Mouse (Mus musculus) lung, embryonic 16.5 days (tissue): Measurements from ENCODE around the gene Slc25a45. TPM values are rescaled to one million over a fixed set of nuclear protein-coding genes. Genes with fewer than 3 reads are reported as not detected.
A peak's percentile ranks its signal among the peaks of the same experiment; 100 is the strongest.

Experiments used
- ATAC-seq: fragments of 200-750 bp; cut with Nextera tagmentation; 2 replicates; pipeline ENCODE4 v1.8.0; 2017; ENCODE audit warnings: low read depth, mild to moderate bottlenecking, moderate library complexity
- H3K27ac ChIP-seq: fragments of 300-500 bp; sonication (generic); 2 replicates; pipeline ENCODE4 v1.5.1; 2014; ENCODE audit warnings: mild to moderate bottlenecking, control low read depth, low read length
- H3K27me3 ChIP-seq: fragments of 300-500 bp; sonication (generic); 2 replicates; pipeline ENCODE4 v1.6.1; 2014; ENCODE audit warnings: low read depth, low read length, mixed read lengths; ENCODE audit not compliant: control insufficient read depth, insufficient read depth
- H3K36me3 ChIP-seq: fragments of 300-500 bp; sonication (generic); 2 replicates; pipeline ENCODE4 v1.6.1; 2014; ENCODE audit warnings: low read length; ENCODE audit not compliant: control insufficient read depth, insufficient read depth
- H3K4me1 ChIP-seq: fragments of 300-500 bp; sonication (generic); replicated peaks from 2 replicates; pipeline ENCODE4 v1.6.1; 2014; ENCODE audit warnings: low read length, mixed read lengths; ENCODE audit not compliant: control insufficient read depth, insufficient read depth
- H3K4me2 ChIP-seq: fragments of 300-500 bp; sonication (generic); 2 replicates; pipeline ENCODE4 v1.6.1; 2014; ENCODE audit warnings: low read depth, low read length, control low read depth
- H3K4me3 ChIP-seq: fragments of 300-500 bp; sonication (generic); 2 replicates; pipeline ENCODE4 v1.5.1; 2014; ENCODE audit warnings: mild to moderate bottlenecking, low read length, control low read depth
- H3K9ac ChIP-seq: fragments of 300-500 bp; sonication (generic); 2 replicates; pipeline ENCODE4 v1.6.1; 2014; ENCODE audit warnings: low read length, control low read depth
- H3K9me3 ChIP-seq: fragments of 300-500 bp; sonication (generic); 2 replicates; pipeline ENCODE4 v1.6.1; 2016; ENCODE audit warnings: low read length; ENCODE audit not compliant: control insufficient read depth
- WGBS: fragments of 180-500 bp; shearing (Covaris S2); extraction: QIAGEN DNeasy Blood & Tissue Kit; methylation state at CpG from one replicate; pipeline ENCODE4 v1.1.7; 2014; 5-methylcytosine and 5-hydroxymethylcytosine counted together
- polyA plus RNA-seq: library from polyadenylated mRNA; unstranded; fragments of >200 nt; fragmentation: Nextera tagmentation; extraction: Ambion mirVana; gene quantifications from 2 replicates; pipeline ENCODE4 v1.2.1, GENCODE M21; 2015

Gene Slc25a45
- polyA plus RNA-seq, 1 experiment from 2014 or later = 5.7 TPM

- Histone ChIP-seq H3K36me3 (peaks cover 11% of the 10 kb centered on the region), H3K4me2 (no peak overlapping the region), H3K4me3 (no peak overlapping the region), H3K9ac (peak overlapping the region; percentile 87; the same call in 1 of the 2 replicates), H3K27ac (no peak overlapping the region), H3K27me3 (no peaks in the 10 kb centered on the region), H3K9me3 (no peaks in the 10 kb centered on the region), H3K4me1 (peaks cover 4% of the 10 kb centered on the region; the same call in 1 of the 2 replicates)
- WGBS = 91% methylated on average over 13 of the region's 13 CpGs
- ATAC-seq = no peak
Measured at GRCm38 (mm10) chr19:5892735-5893134, 15.1 kb downstream of the Slc25a45 start.

GRCm38 (mm10) chr19:5893282-5894001 lies 15.8 kb downstream of the Slc25a45 start:
- Histone ChIP-seq H3K4me2 (peak overlapping the region; percentile 99), H3K36me3 (peaks cover 15% of the 10 kb centered on the region), H3K27me3 (no peaks in the 10 kb centered on the region), H3K4me3 (peak overlapping the region; percentile 71), H3K9ac (peak overlapping the region; percentile 87), H3K27ac (no peak overlapping the region), H3K9me3 (no peaks in the 10 kb centered on the region), H3K4me1 (peaks cover 4% of the 10 kb centered on the region; the same call in 1 of the 2 replicates)
- WGBS = 4% methylated on average over 30 of the region's 31 CpGs
- peak; percentile 46 for ATAC-seq

DNA sequence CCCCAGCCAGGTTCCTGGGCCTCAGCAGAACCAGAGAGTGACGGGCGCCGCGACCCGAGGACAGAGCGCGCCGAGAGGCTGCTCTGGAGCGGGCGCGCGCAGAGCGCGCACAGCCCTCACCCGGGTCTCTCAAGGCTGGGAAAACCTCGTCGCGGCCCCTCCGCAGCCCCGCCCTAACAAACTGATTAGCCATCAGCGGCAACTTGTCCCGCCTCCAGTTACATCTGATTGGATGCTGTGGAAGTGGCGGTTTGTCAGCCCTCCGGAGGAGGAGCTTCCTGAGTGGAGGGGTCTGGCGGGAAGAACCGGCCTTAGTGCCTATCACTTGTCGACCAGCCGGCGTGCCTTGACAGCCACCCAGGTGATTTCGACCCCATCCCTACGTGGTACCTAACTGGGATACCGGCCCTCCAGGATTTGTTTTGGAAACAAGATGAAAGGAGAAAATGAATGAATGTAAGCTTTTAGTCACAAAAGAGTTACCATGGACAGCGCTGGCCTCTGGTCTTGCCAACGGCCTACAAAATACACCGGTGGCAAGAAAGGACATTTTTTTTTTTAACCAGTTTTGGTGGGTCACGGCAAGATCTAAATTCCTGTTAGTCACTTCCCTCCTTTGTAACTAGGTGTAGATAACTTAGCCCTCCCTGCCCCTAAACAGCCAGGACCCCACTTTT lies 16.5 kb downstream of the Slc25a45 start, which contains the start of gene Tigd3:
Tigd3 (minus strand) TSS at position 148 of the 677 bp plus-strand sequence.
- no peaks in the 10 kb centered on the region for H3K27me3 ChIP-seq
- 3% methylated on average over 36 of the region's 36 CpGs for WGBS
- ATAC-seq = peak; percentile 99
- H3K4me3 ChIP-seq = peak within 1 kb of the TSS; percentile 71
- no peak within 1 kb of the TSS for H3K27ac ChIP-seq
- peaks cover 4% of the 10 kb centered on the region; the same call in 1 of the 2 replicates for H3K4me1 ChIP-seq
- H3K9ac ChIP-seq = peak within 1 kb of the TSS; percentile 87
- peak within 1 kb of the TSS; percentile 99 for H3K4me2 ChIP-seq
- peaks cover 17% of the 10 kb centered on the region for H3K36me3 ChIP-seq
- no peaks in the 10 kb centered on the region for H3K9me3 ChIP-seq

DNA sequence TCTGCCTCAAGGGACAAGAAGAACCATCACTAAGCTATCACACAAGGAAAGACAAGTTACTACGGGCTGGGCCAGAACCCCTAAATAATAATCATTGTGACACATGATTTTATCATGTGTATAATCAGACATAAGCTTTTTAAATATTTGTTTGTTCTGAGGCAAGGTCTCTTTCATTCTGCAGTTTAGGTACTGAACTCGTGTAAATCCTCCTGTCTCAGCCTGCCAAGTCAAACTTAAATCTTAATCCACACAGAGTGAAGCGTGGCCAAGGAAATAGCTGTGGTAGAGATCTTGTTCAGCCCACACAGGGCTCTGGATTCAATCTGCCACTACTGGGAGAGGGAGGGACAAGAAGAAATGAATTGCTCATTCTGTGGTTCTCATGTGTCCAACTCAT lies 29.7 kb downstream of the Slc25a45 start:
- peaks cover 47% of the 10 kb centered on the region for H3K36me3 ChIP-seq
- peaks cover 18% of the 10 kb centered on the region for H3K4me1 ChIP-seq
- ATAC-seq = no peak
- H3K4me2 ChIP-seq = no peak overlapping the region
- 83% methylated on average over 3 of the region's 3 CpGs for WGBS
- no peak overlapping the region for H3K27ac ChIP-seq
- no peaks in the 10 kb centered on the region for H3K27me3 ChIP-seq
- H3K9me3 ChIP-seq = no peaks in the 10 kb centered on the region
- no peak overlapping the region for H3K4me3 ChIP-seq
- no peak overlapping the region for H3K9ac ChIP-seq

- Histone ChIP-seq H3K36me3 (peaks cover 19% of the 10 kb centered on the region), H3K4me3 (0 out of 2 replicates have a peak overlapping the region, but pooled peaks have one; percentile 2), H3K4me1 (peaks cover 24% of the 10 kb centered on the region), H3K4me2 (peak overlapping the region; percentile 34; the same call in 1 of the 2 replicates), H3K9me3 (no peaks in the 10 kb centered on the region), H3K9ac (peak overlapping the region; percentile 27; the same call in 1 of the 2 replicates), H3K27ac (peak overlapping the region; percentile 1; the same call in 1 of the 2 replicates), H3K27me3 (no peaks in the 10 kb centered on the region)
- ATAC-seq = no peak
- WGBS = 45% methylated on average over 6 of the region's 6 CpGs
Measured at GRCm38 (mm10) chr19:5910221-5910620, 32.6 kb downstream of the Slc25a45 start.

DNA sequence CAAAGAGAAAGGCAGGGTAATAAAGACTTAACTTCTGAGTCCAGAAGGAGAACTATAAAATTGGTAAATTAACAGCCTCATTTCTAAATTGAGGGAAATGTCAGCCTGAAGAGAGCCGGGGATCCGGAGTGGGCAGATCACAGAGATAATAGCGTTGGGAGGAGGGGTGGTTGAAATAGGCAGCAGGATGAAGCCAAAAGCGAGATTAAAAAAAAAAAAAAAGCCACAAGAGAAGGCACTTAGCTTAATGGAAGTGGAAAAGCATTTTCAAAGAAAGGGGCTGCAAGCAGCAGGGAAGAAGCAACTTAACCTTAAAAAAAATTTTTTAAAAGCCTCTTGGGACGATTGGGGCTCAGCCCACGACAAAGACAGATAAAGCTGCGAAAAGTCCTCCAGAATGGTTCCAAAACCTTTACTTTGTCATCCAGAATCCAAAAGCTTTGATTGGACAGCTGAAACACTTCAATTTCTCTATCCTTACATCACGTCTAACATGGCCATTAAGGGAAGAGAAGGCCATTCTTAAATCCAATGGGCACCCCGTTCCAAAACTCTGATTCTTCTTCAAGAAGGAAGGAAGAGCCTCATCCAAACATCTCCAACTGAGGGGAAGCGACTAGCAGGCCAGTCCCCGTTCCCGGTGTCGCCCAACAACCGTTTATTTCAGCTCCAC lies 34.0 kb downstream of the Slc25a45 start:
- no peak for ATAC-seq

DNA sequence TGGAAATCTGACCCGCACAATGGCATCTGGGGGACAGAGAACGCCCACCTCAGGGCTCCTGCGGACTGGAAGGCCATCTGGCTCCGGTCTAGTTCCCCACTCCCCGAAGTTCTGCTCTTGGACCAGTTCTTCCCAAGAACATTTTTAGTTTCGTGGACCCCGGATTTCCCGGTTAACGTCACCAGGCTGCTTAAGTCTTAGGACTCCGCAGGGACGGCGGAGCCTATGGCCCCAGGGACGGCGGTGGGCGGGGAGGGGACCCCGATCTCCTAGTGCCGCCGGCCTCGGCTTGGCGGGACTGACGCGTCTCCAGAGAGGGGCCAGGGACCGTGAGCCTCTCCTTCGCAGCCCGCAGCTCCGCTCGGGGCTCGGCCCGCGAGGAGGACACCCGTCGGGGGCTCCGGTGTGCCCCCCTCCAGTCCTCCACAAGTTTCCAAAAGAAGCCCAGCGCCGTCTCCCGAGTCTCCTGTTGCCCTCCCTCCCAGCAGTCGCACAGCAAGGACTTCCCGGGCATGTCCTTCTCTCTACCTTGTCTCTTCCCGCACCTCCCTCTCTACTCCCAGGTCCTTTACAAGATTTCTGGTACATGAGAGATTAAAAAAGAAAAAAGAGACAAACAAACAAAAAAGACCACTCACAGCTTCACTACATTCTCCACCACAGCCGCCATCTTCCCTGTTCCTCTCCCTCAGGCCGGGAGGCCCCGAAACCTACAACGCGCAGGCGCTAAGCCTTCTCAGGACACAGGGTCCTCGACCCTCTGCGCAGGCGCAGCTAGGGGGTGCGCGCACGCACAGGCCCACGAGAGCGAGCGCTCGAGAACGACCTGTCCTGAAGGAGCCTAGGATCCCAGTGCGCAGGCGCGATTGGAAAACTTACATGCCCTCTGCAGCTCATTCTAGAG lies 34.7 kb downstream of the Slc25a45 start:
- Histone ChIP-seq H3K4me1 (peaks cover 24% of the 10 kb centered on the region), H3K27ac (peak overlapping the region; percentile 90), H3K9ac (peak overlapping the region; percentile 99), H3K4me2 (peak overlapping the region; percentile 79), H3K27me3 (no peaks in the 10 kb centered on the region), H3K4me3 (peak overlapping the region; percentile 94), H3K36me3 (peaks cover 9% of the 10 kb centered on the region), H3K9me3 (no peaks in the 10 kb centered on the region)
- ATAC-seq = peak; percentile 97
- under 1% methylated on average over 59 of the region's 59 CpGs for WGBS

More for the DNA sequence above, 34.0 kb downstream of the Slc25a45 start:
- Histone ChIP-seq H3K27me3 (no peaks in the 10 kb centered on the region), H3K4me2 (peak overlapping the region; percentile 54), H3K9me3 (no peaks in the 10 kb centered on the region), H3K9ac (peak overlapping the region; percentile 99), H3K36me3 (peaks cover 10% of the 10 kb centered on the region), H3K27ac (peak overlapping the region; percentile 90), H3K4me1 (peaks cover 24% of the 10 kb centered on the region), H3K4me3 (peak overlapping the region; percentile 94)
- under 1% methylated on average over 14 of the region's 14 CpGs for WGBS

DNA sequence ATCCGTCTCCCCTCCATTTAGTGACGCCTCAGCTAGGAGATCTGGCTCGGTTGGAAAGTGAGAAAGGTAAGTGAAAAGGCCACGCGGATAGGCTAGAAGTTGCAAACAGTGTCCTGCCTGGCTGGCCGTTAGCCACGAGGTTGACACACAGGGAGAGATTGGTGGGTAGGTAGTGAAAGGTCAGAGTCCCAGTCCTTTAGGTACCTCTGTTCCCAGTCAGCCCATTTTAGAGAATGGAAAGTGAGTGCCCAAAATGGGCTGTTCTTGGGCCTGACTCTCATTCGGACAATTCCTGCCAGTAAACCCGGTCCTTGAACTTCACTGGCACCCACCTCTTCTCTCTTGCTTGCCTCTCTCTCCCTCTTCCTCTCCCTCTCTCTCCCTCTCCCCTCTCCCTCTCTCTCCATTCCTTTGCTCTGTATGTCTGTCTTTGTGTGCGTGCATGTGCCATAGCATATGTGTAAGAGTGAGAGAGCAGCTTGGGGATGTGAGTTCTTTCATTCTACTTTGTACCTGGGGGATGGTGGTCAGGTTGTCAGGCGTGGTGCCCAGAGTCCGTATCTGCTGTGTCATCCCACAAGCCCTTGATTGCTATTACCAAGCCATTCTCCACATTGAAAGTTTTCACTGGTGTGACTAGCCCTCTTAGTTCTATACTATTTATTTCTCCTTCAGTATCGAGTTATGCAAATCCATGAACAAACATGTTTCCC lies 35.6 kb downstream of the Slc25a45 start, which contains the start of gene Dpf2:
Dpf2 (minus strand) TSS at position 4 of the 713 bp plus-strand sequence.
- H3K4me3 ChIP-seq = peak within 1 kb of the TSS; percentile 94
- 19% methylated on average over 13 of the region's 13 CpGs for WGBS
- peak within 1 kb of the TSS; percentile 90 for H3K27ac ChIP-seq
- no peak for ATAC-seq
- no peaks in the 10 kb centered on the region for H3K9me3 ChIP-seq
- no peaks in the 10 kb centered on the region for H3K27me3 ChIP-seq
- peak within 1 kb of the TSS; percentile 99 for H3K9ac ChIP-seq
- H3K4me1 ChIP-seq = peaks cover 24% of the 10 kb centered on the region
- H3K36me3 ChIP-seq = peaks cover 15% of the 10 kb centered on the region
- H3K4me2 ChIP-seq = peak within 1 kb of the TSS; percentile 79
